ENCODE assay signal across 23 mouse cellular contexts in the genomic region with DNA sequence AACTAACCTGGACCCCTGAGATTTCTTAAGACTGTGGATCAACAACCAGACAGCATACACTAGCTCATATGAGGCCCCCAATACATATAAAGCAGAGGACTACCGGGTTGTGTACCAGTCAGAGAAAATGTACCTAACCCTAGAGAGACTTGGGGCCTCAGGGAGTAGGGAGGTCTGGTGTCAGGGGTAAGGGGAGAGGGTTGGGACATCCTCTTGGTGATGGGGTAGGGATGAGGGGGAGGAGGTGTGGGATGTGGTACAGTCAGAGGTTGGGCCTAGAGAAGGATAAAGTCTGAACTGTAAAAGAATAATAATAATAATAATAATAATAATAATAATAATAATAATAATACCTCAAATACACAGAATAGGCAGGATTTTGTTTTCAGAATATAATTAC. TPM values are rescaled to one million over a fixed set of nuclear protein-coding genes. Genes with fewer than 3 reads are reported as not detected.
"Had no signal": no experiment of that assay in that cellular context is flagged by ENCODE, and none has a peak within 500 bp of the region (broad histone marks: within the 10 kb centered on the region; RNA-seq: fewer than 3 reads in every experiment).

No protein-coding gene starts in this region.

- H3K36me3 ChIP-seq: limb, embryonic 12.5 days; limb, embryonic 15.5 days; liver, embryonic 12.5 days; liver, embryonic 15.5 days; lung, embryonic 15.5 days; stomach, embryonic 15.5 days had no signal

- H3K27me3 ChIP-seq: limb, embryonic 12.5 days; limb, embryonic 15.5 days; liver, embryonic 12.5 days; liver, embryonic 15.5 days; lung, embryonic 15.5 days; megakaryocyte, embryonic 14.5 days; stomach, embryonic 15.5 days had no signal

- H3K4me2 ChIP-seq: limb, embryonic 12.5 days; limb, embryonic 15.5 days; liver, embryonic 12.5 days; liver, embryonic 15.5 days; lung, embryonic 15.5 days; stomach, embryonic 15.5 days had no signal

- H3K4me1 ChIP-seq: limb, embryonic 12.5 days; limb, embryonic 15.5 days; liver, embryonic 12.5 days; liver, embryonic 15.5 days; lung, embryonic 15.5 days; megakaryocyte, embryonic 14.5 days; stomach, embryonic 15.5 days had no signal

- ATAC-seq: intestine, embryonic 16.5 days; liver, embryonic 12.5 days had no signal

- DNase-seq: kidney, adult 18-20 months; kidney, adult 9 months; kidney, postnatal 14 days; kidney, postnatal 4 days; left cerebral cortex, postnatal 4 days; lung, adult 18-20 months; lung, postnatal 10 days; lung, postnatal 36 days; midbrain, embryonic 14.5 days; retina, postnatal 1 day; right cerebral cortex, postnatal 25 days; spleen, adult 18-20 months; thymus, postnatal 25 days had no signal

- H3K9ac ChIP-seq: limb, embryonic 12.5 days; limb, embryonic 15.5 days; liver, embryonic 12.5 days; liver, embryonic 15.5 days; lung, embryonic 15.5 days; stomach, embryonic 15.5 days had no signal

- H3K9me3 ChIP-seq: limb, embryonic 12.5 days; limb, embryonic 15.5 days; liver, embryonic 12.5 days; liver, embryonic 15.5 days; lung, embryonic 15.5 days; megakaryocyte, embryonic 14.5 days; stomach, embryonic 15.5 days had no signal

- H3K27ac ChIP-seq: limb, embryonic 12.5 days; limb, embryonic 15.5 days; liver, embryonic 12.5 days; liver, embryonic 15.5 days; lung, embryonic 15.5 days; stomach, embryonic 15.5 days had no signal

- H3K4me3 ChIP-seq: limb, embryonic 12.5 days; limb, embryonic 15.5 days; liver, embryonic 12.5 days; liver, embryonic 15.5 days; lung, embryonic 15.5 days; megakaryocyte, embryonic 14.5 days; myocyte; stomach, embryonic 15.5 days had no signal

RNA-seq across cellular contexts. Expression of a gene that starts 54.6 kb away (rescaled TPM):
- total RNA-seq: monocyte, adult 5-6 weeks had no signal
